Mouse (Mus musculus) forebrain, embryonic 16.5 days (tissue): ENCODE results near the gene Gm5662. TPM values are rescaled to one million over a fixed set of nuclear protein-coding genes. Genes with fewer than 3 reads are reported as not detected.
"Not testable (repeated sequence)": the region's sequence is repeated elsewhere in the genome, so short reads cannot be mapped to it uniquely, and the experiment has no call there.

Experiments used
- ATAC-seq: fragments of 200-750 bp; cut with Nextera tagmentation; 2 replicates; pipeline ENCODE4 v1.8.0; 2017; ENCODE audit warnings: mild to moderate bottlenecking, moderate library complexity
- H3K27ac ChIP-seq: fragments of 300-500 bp; sonication (generic); 2 replicates; pipeline ENCODE4 v1.5.1; 2014; ENCODE audit warnings: low read length, control low read depth
- H3K27me3 ChIP-seq: fragments of 300-500 bp; sonication (generic); replicated peaks from 2 replicates; pipeline ENCODE4 v1.6.1; 2014; ENCODE audit warnings: low read length; ENCODE audit not compliant: control insufficient read depth, insufficient read depth
- H3K36me3 ChIP-seq: fragments of 300-500 bp; sonication (generic); 2 replicates; pipeline ENCODE4 v1.6.1; 2014; ENCODE audit not compliant: control insufficient read depth, insufficient read depth
- H3K4me1 ChIP-seq: fragments of 300-500 bp; sonication (generic); replicated peaks from 2 replicates; pipeline ENCODE4 v1.6.1; 2014; ENCODE audit warnings: low read length; ENCODE audit not compliant: control insufficient read depth, insufficient read depth
- H3K4me2 ChIP-seq: fragments of 300-500 bp; sonication (generic); 2 replicates; pipeline ENCODE4 v1.6.1; 2014; ENCODE audit warnings: mild to moderate bottlenecking, low read length, control low read depth
- H3K4me3 ChIP-seq: fragments of 300-500 bp; sonication (generic); replicated peaks from 2 replicates; pipeline ENCODE4 v1.5.1; 2014; ENCODE audit warnings: mild to moderate bottlenecking, low read length, control low read depth
- H3K9ac ChIP-seq: fragments of 300-500 bp; sonication (generic); replicated peaks from 2 replicates; pipeline ENCODE4 v1.6.1; 2014; ENCODE audit warnings: low read depth, low read length, control low read depth
- H3K9me3 ChIP-seq: fragments of 300-500 bp; sonication (generic); 2 replicates; pipeline ENCODE4 v1.6.1; 2016; ENCODE audit warnings: low read length; ENCODE audit not compliant: control insufficient read depth
- whole genome bisulfite sequencing: fragments of 180-500 bp; shearing (Covaris S2); extraction: QIAGEN DNeasy Blood & Tissue Kit; methylation state at CpG from one replicate; pipeline ENCODE4 v1.1.7; 2014; 5-methylcytosine and 5-hydroxymethylcytosine counted together
- polyA plus RNA-seq: library from polyadenylated mRNA; unstranded; fragments of >200 nt; fragmentation: Nextera tagmentation; extraction: Ambion mirVana; gene quantifications from 2 replicates; pipeline ENCODE4 v1.2.1, GENCODE M21; 2015

Gm5662 gene
- polyA plus RNA-seq, 1 experiment from 2014 or later, result not detected

DNA sequence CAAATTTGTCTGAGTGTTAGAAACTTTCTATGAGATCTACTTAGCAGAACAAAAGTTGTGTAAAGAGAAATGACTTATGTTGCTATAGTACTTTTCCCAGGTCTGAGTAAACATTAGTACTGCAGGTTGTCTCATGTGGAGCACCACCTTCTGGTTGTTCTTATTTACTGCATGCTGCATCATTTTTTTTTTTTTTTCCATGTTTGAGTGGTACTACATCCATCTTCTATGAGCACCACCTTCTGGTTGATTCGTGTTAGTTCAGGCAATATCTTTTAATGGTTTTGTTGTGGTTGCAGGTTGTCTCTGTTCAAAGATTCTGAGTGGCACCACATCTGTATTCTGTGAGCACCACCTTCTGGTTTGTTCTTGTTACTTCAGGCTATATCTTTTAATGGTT is 31.4 kb downstream of the Gm5662 start:
- H3K27ac ChIP-seq, H3K4me1 ChIP-seq, ATAC-seq, H3K4me2 ChIP-seq, H3K9me3 ChIP-seq, H3K27me3 ChIP-seq, H3K9ac ChIP-seq, H3K4me3 ChIP-seq, H3K36me3 ChIP-seq: not testable (repeated sequence)
- 36% methylated on average over 1 of the region's 1 CpGs for WGBS

Other genes with a start within 250 kb of the Gm5662 start
- gene Gm2056, start 247.5 kb downstream of the Gm5662 start, polyA plus RNA-seq, result not detected in 2 replicates
- not detected in 2 replicates for gene Gm16368, start 190.8 kb downstream of the Gm5662 start, polyA plus RNA-seq
- gene Gm10436, start 92.4 kb downstream of the Gm5662 start, polyA plus RNA-seq, result not detected in 2 replicates
- not detected in 2 replicates for gene Gm8332, start 24.4 kb downstream of the Gm5662 start, polyA plus RNA-seq
- not detected in 2 replicates for gene Gm5039, start 49.5 kb upstream of the Gm5662 start, polyA plus RNA-seq
- 36.4 and 39.4 TPM in 2 replicates for gene Adck1, start 86.1 kb upstream of the Gm5662 start, polyA plus RNA-seq